Mouse (Mus musculus) brain, embryonic 18.5 days (tissue): ENCODE results near the gene Tnfrsf18.

Source experiments
- DNase-seq: peaks from one replicate; pipeline ENCODE4 v3.0.0-alpha.2; 2012; ENCODE audit warnings: low read depth, low spot score

The Tnfrsf18 gene

GRCm38 (mm10) chr4:156032856-156033255, 6.9 kb downstream of the Tnfrsf18 start:
- no peak for DNase-seq

- no peak for DNase-seq
Measured at GRCm38 (mm10) chr4:156033476-156034119, 7.6 kb downstream of the Tnfrsf18 start.

GRCm38 (mm10) chr4:156034301-156034700, 8.3 kb downstream of the Tnfrsf18 start:
- no peak for DNase-seq

- DNase-seq: no peak
Measured at GRCm38 (mm10) chr4:156034901-156035300, 8.9 kb downstream of the Tnfrsf18 start.

GRCm38 (mm10) chr4:156044754-156045153, 18.8 kb downstream of the Tnfrsf18 start:
- DNase-seq: no peak

- no peak for DNase-seq
Measured at GRCm38 (mm10) chr4:156049779-156050178, 23.8 kb downstream of the Tnfrsf18 start.

- no peak for DNase-seq
Measured at GRCm38 (mm10) chr4:156050391-156050980, 24.5 kb downstream of the Tnfrsf18 start.

GRCm38 (mm10) chr4:156053113-156053512, 27.1 kb downstream of the Tnfrsf18 start:
- DNase-seq: no peak

- no peak for DNase-seq
Measured at GRCm38 (mm10) chr4:156054130-156054529, 28.2 kb downstream of the Tnfrsf18 start.

- no peak for DNase-seq
Measured at GRCm38 (mm10) chr4:156054606-156055005, 28.6 kb downstream of the Tnfrsf18 start.

- no peak for DNase-seq
Measured at GRCm38 (mm10) chr4:156055173-156055572, 29.2 kb downstream of the Tnfrsf18 start.

GRCm38 (mm10) chr4:156057702-156058101, 31.7 kb downstream of the Tnfrsf18 start:
- DNase-seq: no peak

GRCm38 (mm10) chr4:156058826-156059225, 32.9 kb downstream of the Tnfrsf18 start:
- DNase-seq: no peak

GRCm38 (mm10) chr4:156059261-156059660, 33.3 kb downstream of the Tnfrsf18 start, which contains the start of gene Ttll10:
Gene Ttll10, minus strand, starts transcription at chr4:156059414.
- DNase-seq: no peak

GRCm38 (mm10) chr4:156059713-156060112, 33.7 kb downstream of the Tnfrsf18 start:
- no peak for DNase-seq

- no peak for DNase-seq
Measured at GRCm38 (mm10) chr4:156063861-156064509, 38.0 kb downstream of the Tnfrsf18 start.

GRCm38 (mm10) chr4:156064510-156064897, 38.5 kb downstream of the Tnfrsf18 start:
- DNase-seq: no peak

GRCm38 (mm10) chr4:156065156-156065894, 39.4 kb downstream of the Tnfrsf18 start:
- DNase-seq: no peak

- DNase-seq: no peak
Measured at GRCm38 (mm10) chr4:156067256-156067949, 41.4 kb downstream of the Tnfrsf18 start.

GRCm38 (mm10) chr4:156069701-156070100, 43.7 kb downstream of the Tnfrsf18 start:
- no peak for DNase-seq

- no peak for DNase-seq
Measured at GRCm38 (mm10) chr4:156070276-156070675, 44.3 kb downstream of the Tnfrsf18 start.

GRCm38 (mm10) chr4:156070716-156071115, 44.8 kb downstream of the Tnfrsf18 start:
- no peak for DNase-seq
